Mouse (Mus musculus): ENCODE results near the gene Epb41l5.

- TF ChIP-seq POLR2A (IDR thresholded peaks at IDR 0.05; ENCODE audit: borderline replicate concordance, extremely low read depth, low read depth, low read length) (peak; percentile 71; the same call in 1 of the 2 replicates), CTCF (IDR thresholded peaks at IDR 0.05; ENCODE audit: insufficient read depth, low read length) (no peak)
Observed at GRCm38 (mm10) chr1:119648205-119649111, at the start of gene Epb41l5.

Measured in lung, adult 2 months (tissue).